ENCODE assay signal across 10 mouse cellular contexts in genomic region chr9:15670002-15670527, GRCm38 (mm10). TPM values are rescaled to one million over a fixed set of nuclear protein-coding genes. Genes with fewer than 3 reads are reported as not detected.
DNase-seq lines count a peak whose midpoint lies in the region; ATAC-seq and TF ChIP-seq lines count a peak whose summit lies in the region.
"Had no signal": no experiment of that assay in that cellular context is flagged by ENCODE, and none has a peak within 500 bp of the region (broad histone marks: within the 10 kb centered on the region; RNA-seq: fewer than 3 reads in every experiment).

No protein-coding gene starts in this region.

- no peak for TF ChIP-seq POLR2A in CH12.LX (IDR thresholded peaks at IDR 0.05; ENCODE audit: low read depth, low read length)

- H3K79me2 ChIP-seq in CH12.LX (replicated peaks; ENCODE audit: control insufficient read depth, extremely low read depth, insufficient read depth, poor library complexity, severe bottlenecking) = no peaks in the 10 kb centered on the region

- no peaks in the 10 kb centered on the region for H3K9me3 ChIP-seq in heart, embryonic 12.5 days (replicated peaks)
- H3K9me3 ChIP-seq in CH12.LX (replicated peaks; ENCODE audit: low read length) = no peaks in the 10 kb centered on the region
- H3K9me3 ChIP-seq: embryonic facial prominence, embryonic 12.5 days had no signal

- 27% methylated on average over 5 of the region's 5 CpGs for WGBS in heart, embryonic 12.5 days

- dilution Hi-C loops in CH12.LX (cut with MboI; ENCODE audit: extremely low pct_ligation_motif_present, extremely low pct_unique_long_range_greater_than_20kb, low sequenced_read_pairs) = no loop called here

- H3K4me3 ChIP-seq in heart, embryonic 12.5 days = no peak overlapping the region
- no peak overlapping the region for H3K4me3 ChIP-seq in CH12.LX (replicated peaks in 1 of 3; ENCODE audit: low read depth in 2 of 3, low read length in 2 of 3, poor library complexity in 1 of 3)
- H3K4me3 ChIP-seq: embryonic facial prominence, embryonic 12.5 days had no signal

- no peaks in the 10 kb centered on the region for H3K27me3 ChIP-seq in heart, embryonic 12.5 days (replicated peaks)
- H3K27me3 ChIP-seq in CH12.LX (replicated peaks) = no peaks in the 10 kb centered on the region
- H3K27me3 ChIP-seq: embryonic facial prominence, embryonic 12.5 days had no signal

- TF ChIP-seq RAD21 in CH12.LX (IDR thresholded peaks at IDR 0.05; ENCODE audit: low read depth, low read length) = no peak; the same call in 1 of the 2 replicates

- no peak for TF ChIP-seq EP300 in CH12.LX (IDR thresholded peaks at IDR 0.05; ENCODE audit: low read length)

- no peaks in the 10 kb centered on the region for H3K36me3 ChIP-seq in heart, embryonic 12.5 days
- H3K36me3 ChIP-seq in CH12.LX (replicated peaks in 1 of 2; ENCODE audit: control insufficient read depth in 1 of 2, insufficient read depth in 1 of 2, low read length in 1 of 2) = no peaks in the 10 kb centered on the region
- H3K36me3 ChIP-seq: embryonic facial prominence, embryonic 12.5 days had no signal

- H3K4me1 ChIP-seq in heart, embryonic 12.5 days (replicated peaks) = peaks cover 12% of the 10 kb centered on the region
- H3K4me1 ChIP-seq in CH12.LX (ENCODE audit: control insufficient read depth in 1 of 2, insufficient read depth in 2 of 2) = peaks cover 6 to 49% of the 10 kb centered on the region in 2 experiments; a peak in 3 of 4 replicates
- H3K4me1 ChIP-seq: embryonic facial prominence, embryonic 12.5 days had no signal

- TF ChIP-seq CTCF in CH12.LX (conservative IDR thresholded peaks at IDR 0.05 in 1 of 2, IDR thresholded peaks at IDR 0.05 in 1 of 2; ENCODE audit: low read depth in 2 of 2, low read length in 2 of 2) = no peak

- H3K27ac ChIP-seq in heart, embryonic 12.5 days (ENCODE audit: poor library complexity, severe bottlenecking) = no peak overlapping the region
- H3K27ac ChIP-seq in CH12.LX (ENCODE audit: insufficient read depth, low read depth) = no peak overlapping the region
- H3K27ac ChIP-seq: embryonic facial prominence, embryonic 12.5 days had no signal

- DNase-seq in heart, adult 18-20 months = no peak
- DNase-seq in CH12.LX (ENCODE audit: extremely low read depth) = peak; percentile 57
- DNase-seq in kidney, adult 8-10 months = peak; percentile 51 to 79
- DNase-seq in lung, postnatal 25 days (ENCODE audit: low spot score) = peak; percentile 53
- no peak for DNase-seq in spleen, postnatal 14 days (ENCODE audit: low spot score in 2 of 2)
- DNase-seq in cerebellum, adult 18-20 months = no peak
- DNase-seq in gastrocnemius, postnatal 4 days (ENCODE audit: low spot score in 2 of 2) = no peak
- DNase-seq: heart, postnatal 4 days had no signal

- no peak for ATAC-seq in heart, embryonic 12.5 days (ENCODE audit: insufficient number of reproducible peaks, low FRiP score)

- H3K4me2 ChIP-seq in heart, embryonic 12.5 days = 0 out of 2 replicates have a peak overlapping the region, but pooled peaks have one; percentile 4
- H3K4me2 ChIP-seq in CH12.LX (ENCODE audit: insufficient read depth, low read depth, poor library complexity, severe bottlenecking) = peak overlapping the region; percentile 34; the same call in 1 of the 2 replicates
- H3K4me2 ChIP-seq: embryonic facial prominence, embryonic 12.5 days had no signal

- in situ Hi-C loops in CH12.LX (cut with MboI; ENCODE audit: low pct_ligation_motif_present, low pct_unique_long_range_greater_than_20kb, low sequenced_read_pairs) = loop anchor here (10.0 kb wide), 1 partner anchor 135 kb away; no protein-coding TSS in a partner anchor

- no peak overlapping the region for H3K9ac ChIP-seq in heart, embryonic 12.5 days
- no peak overlapping the region for H3K9ac ChIP-seq in CH12.LX (ENCODE audit: insufficient read depth, low read depth)
- H3K9ac ChIP-seq: embryonic facial prominence, embryonic 12.5 days had no signal

TF ChIP-seq in CH12.LX, 34 proteins besides CTCF, POLR2A, EP300 and RAD21:
- TF ChIP-seq MYC (IDR thresholded peaks at IDR 0.05; ENCODE audit: low read depth, low read length) (0 out of 2 replicates have a peak, but pooled peaks have one; percentile 8), MAZ (IDR thresholded peaks at IDR 0.05; ENCODE audit: low read depth, low read length) (no peak), POLR2AphosphoS2 (IDR thresholded peaks at IDR 0.05; ENCODE audit: low read depth, low read length) (no peak), SIN3A (IDR thresholded peaks at IDR 0.05; ENCODE audit: low read length) (no peak), ZNF384 (IDR thresholded peaks at IDR 0.05; ENCODE audit: low read depth, low read length) (0 out of 2 replicates have a peak, but pooled peaks have one; percentile 5), TBP (conservative IDR thresholded peaks at IDR 0.05; ENCODE audit: low read depth, low read length) (no peak), UBTF (IDR thresholded peaks at IDR 0.05; ENCODE audit: low read depth, low read length) (no peak), KAT2A (IDR thresholded peaks at IDR 0.05; ENCODE audit: insufficient replicate concordance, low read length) (no peak), MAX (IDR thresholded peaks at IDR 0.05; ENCODE audit: low read length) (no peak), MXI1 (IDR thresholded peaks at IDR 0.05; ENCODE audit: low read depth, low read length) (no peak)

RNA-seq across cellular contexts. Expression of gene Slc36a4, which starts 39.5 kb away (rescaled TPM):
- 11.8 and 11.9 TPM in 2 replicates for polyA plus RNA-seq in heart, embryonic 12.5 days (2016; fragmentation: Nextera tagmentation; extraction: Ambion mirVana)
- 1 to 10 TPM; 5.9 to 7.7 TPM for total RNA-seq in heart, adult 18-20 months (2021)
- total RNA-seq in CH12.LX (2012; rRNA removed) = 8.4 and 9.0 TPM in 2 replicates
- 9.2 and 10.3 TPM in 2 replicates for total RNA-seq in CH12.LX (2014; rRNA removed)
- 6.6 and 6.9 TPM in 2 replicates for polyA plus RNA-seq in CH12.LX (2012; ENCODE audit: insufficient read length, low read depth)
- total RNA-seq in gastrocnemius, postnatal 4 days (2021) = 10 to 100 TPM; 18.2 to 19.3 TPM

RNA-seq across cellular contexts. Expression of gene Deup1, which starts 42.3 kb away (rescaled TPM):
- 0.09 TPM in 2 replicates for polyA plus RNA-seq in heart, embryonic 12.5 days (2016; fragmentation: Nextera tagmentation; extraction: Ambion mirVana)
- under 1 TPM in 1 of 2 experiments, not detected in 1; 0.08 TPM for total RNA-seq in heart, adult 18-20 months (2021)
- total RNA-seq in CH12.LX (2012; rRNA removed) (0.04 TPM in 1 of 2 replicates, not detected in the other), CH12.LX (2014; rRNA removed) (0.24 and 0.42 TPM in 2 replicates)
- polyA plus RNA-seq in CH12.LX (2012; ENCODE audit: insufficient read length, low read depth) = 0.27 and 0.29 TPM in 2 replicates
- under 1 TPM; 0.41 to 0.44 TPM for total RNA-seq in gastrocnemius, postnatal 4 days (2021)

Comparison
In these comparisons a context has a peak if more than half of its experiments do, and no peak if none do; other contexts are left out.
1. DNase-seq: peak in CH12.LX (single experiment), kidney, adult 8-10 months (2 of 2) and lung, postnatal 25 days (single experiment); none in heart, adult 18-20 months (0 of 2), spleen, postnatal 14 days (0 of 2), cerebellum, adult 18-20 months (0 of 2) and gastrocnemius, postnatal 4 days (0 of 2).